Mouse (Mus musculus): Measurements from ENCODE around the gene Fam131a.
"Not testable (repeated sequence)": the region's sequence is repeated elsewhere in the genome, so short reads cannot be mapped to it uniquely, and the experiment has no call there.

The Fam131a gene

GRCm38 (mm10) chr16:20693111-20693701 lies at the start of gene Fam131a:
Gene Fam131a, plus strand, starts transcription at chr16:20693241.
- peak; percentile 92 for DNase-seq

GRCm38 (mm10) chr16:20643911-20644310 lies 49.1 kb upstream of the Fam131a start:
- no peak for DNase-seq

GRCm38 (mm10) chr16:20651076-20651946 lies 41.7 kb upstream of the Fam131a start, which contains the start of gene Psmd2:
Gene Psmd2, plus strand, starts transcription at chr16:20651652.
- DNase-seq, result peak; percentile 98

GRCm38 (mm10) chr16:20651947-20652310 lies 41.1 kb upstream of the Fam131a start:
- no peak for DNase-seq

GRCm38 (mm10) chr16:20653315-20653714 lies 39.7 kb upstream of the Fam131a start:
- no peak for DNase-seq

- DNase-seq, result no peak
Observed at GRCm38 (mm10) chr16:20657661-20658060, 35.4 kb upstream of the Fam131a start.

GRCm38 (mm10) chr16:20668013-20668412 lies 25.0 kb upstream of the Fam131a start, which contains the start of gene Eif4g1:
Gene Eif4g1, plus strand, starts transcription at chr16:20668313.
- not testable (repeated sequence) for DNase-seq

- DNase-seq, result no peak
Observed at GRCm38 (mm10) chr16:20670291-20670690, 22.8 kb upstream of the Fam131a start.

GRCm38 (mm10) chr16:20671886-20672285 lies 21.2 kb upstream of the Fam131a start:
- no peak for DNase-seq

- peak; percentile 94 for DNase-seq
Observed at GRCm38 (mm10) chr16:20672500-20672902, 20.5 kb upstream of the Fam131a start.

- DNase-seq, result peak; percentile 52
Observed at GRCm38 (mm10) chr16:20672965-20673705, 19.9 kb upstream of the Fam131a start.

GRCm38 (mm10) chr16:20673706-20674303 lies 19.2 kb upstream of the Fam131a start:
- no peak for DNase-seq

GRCm38 (mm10) chr16:20675213-20675612 lies 17.8 kb upstream of the Fam131a start:
- DNase-seq, result no peak

GRCm38 (mm10) chr16:20676702-20677101 lies 16.3 kb upstream of the Fam131a start:
- DNase-seq, result no peak

- DNase-seq, result no peak
Observed at GRCm38 (mm10) chr16:20677380-20677779, 15.7 kb upstream of the Fam131a start.

GRCm38 (mm10) chr16:20677974-20678675 lies 14.9 kb upstream of the Fam131a start:
- peak; percentile 50 for DNase-seq

- DNase-seq, result no peak
Observed at GRCm38 (mm10) chr16:20690774-20691173, 2.3 kb upstream of the Fam131a start.

GRCm38 (mm10) chr16:20691617-20692016 lies 1.4 kb upstream of the Fam131a start:
- no peak for DNase-seq

GRCm38 (mm10) chr16:20692241-20692965 lies 638 bp upstream of the Fam131a start:
- peak; percentile 16 for DNase-seq

- peak; percentile 57 for DNase-seq
Observed at GRCm38 (mm10) chr16:20694781-20695180, 1.7 kb downstream of the Fam131a start.

- peak; percentile 99 for DNase-seq
Observed at GRCm38 (mm10) chr16:20695622-20696323, 2.7 kb downstream of the Fam131a start.

All from right cerebral cortex, postnatal 4 days (tissue).